Mouse (Mus musculus): ENCODE measurements around the gene Tecta. TPM values are rescaled to one million over a fixed set of nuclear protein-coding genes. Genes with fewer than 3 reads are reported as not detected.
A peak's percentile ranks its signal among the peaks of the same experiment; 100 is the strongest.

Gene Tecta
- total RNA-seq, 1 experiment from 2014 or later: not detected

DNA sequence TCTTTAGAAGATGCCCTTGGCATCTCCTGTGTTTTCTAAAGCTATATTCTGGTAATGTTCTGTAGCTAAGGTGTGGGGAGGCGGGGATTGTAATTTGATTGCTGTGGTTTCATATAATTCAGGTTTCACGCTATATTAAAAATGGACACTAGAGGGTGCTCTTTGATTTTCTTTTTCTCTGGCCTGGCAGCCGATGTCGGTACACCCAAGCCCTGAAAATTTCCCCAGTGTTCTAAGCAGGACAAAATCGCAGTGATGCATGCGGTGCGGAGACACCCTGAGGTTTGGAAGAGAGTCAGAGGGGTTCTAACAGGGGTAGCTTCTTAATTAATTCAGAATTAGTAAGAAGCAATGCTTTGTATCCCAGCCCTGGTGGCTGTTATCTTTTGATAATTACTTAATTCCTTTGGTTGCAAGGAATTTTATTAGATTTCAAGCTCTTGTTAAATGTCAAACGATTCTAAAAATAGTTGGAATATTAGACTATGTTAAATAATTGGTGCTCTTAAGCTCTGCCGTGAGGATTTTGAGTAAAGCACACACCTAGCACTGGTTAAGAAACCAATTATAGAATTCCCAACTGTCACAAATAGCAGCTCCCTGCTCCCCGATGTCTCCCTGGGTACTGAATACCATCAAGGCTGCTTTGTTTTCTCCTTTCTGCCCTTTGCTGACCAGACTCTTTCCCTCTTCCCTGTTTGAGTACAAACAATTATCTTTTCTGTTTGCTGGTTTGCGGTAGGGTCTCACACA lies 72.9 kb downstream of the Tecta start:
- peak; percentile 61; the same call in 1 of the 2 replicates for ATAC-seq (ENCODE audit: extremely low read depth, insufficient number of reproducible peaks, low FRiP score, poor library complexity, severe bottlenecking)

DNA sequence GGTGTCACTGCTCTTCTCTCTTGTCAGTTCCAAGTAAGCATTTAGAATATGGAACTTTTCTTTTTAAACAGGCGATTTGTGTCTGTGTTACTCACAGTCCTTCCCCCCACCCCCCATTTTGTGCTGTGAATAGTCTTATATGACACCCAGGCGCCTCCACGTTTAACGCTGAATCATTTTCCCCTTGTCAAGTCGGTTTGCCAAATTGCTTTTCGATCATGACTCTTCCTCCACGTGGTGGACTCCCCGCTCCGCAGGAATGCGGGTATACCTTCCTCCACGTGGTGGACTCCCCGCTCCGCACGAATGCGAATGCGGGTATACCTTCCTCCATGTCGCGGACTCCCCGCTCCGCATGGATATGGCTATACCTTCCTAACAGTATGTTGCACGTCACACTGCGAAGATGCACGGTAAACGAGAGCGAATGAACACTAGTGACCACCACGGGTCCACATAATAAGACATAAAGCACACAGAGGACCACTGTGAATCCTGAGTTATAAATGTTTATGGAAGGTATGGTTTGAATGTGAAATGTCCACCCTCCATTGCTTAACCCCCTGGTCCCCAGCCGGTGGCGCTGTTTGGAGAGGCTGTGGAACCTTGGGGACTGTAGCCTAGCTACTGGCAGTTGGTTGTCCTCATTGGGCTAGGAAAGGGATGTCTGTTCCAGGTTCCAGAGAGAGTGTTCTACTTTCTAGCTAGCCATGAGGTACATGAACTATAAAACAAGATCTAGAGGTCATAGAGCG lies 74.9 kb downstream of the Tecta start:
- no peak for ATAC-seq (ENCODE audit: extremely low read depth, insufficient number of reproducible peaks, low FRiP score, poor library complexity, severe bottlenecking)

DNA sequence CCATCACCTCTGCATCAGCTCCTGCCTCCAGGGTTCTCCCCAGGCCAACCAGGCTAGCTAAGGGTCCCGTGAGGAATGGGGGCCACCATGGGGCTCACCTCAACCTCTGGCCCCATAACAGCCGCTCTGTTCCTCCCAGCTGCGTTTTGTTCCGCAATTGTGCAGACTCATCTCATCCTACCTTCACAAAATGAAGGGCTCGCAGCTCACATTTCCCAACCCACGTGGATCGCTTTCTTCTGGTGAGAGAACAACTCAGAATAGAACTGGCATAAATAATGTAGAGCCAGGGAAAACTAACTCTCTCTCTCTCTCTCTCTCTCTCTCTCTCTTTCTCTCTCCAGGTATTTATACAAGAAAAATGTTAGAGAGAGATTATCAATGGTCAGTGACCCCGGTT lies 76.5 kb downstream of the Tecta start:
- ATAC-seq (ENCODE audit: extremely low read depth, insufficient number of reproducible peaks, low FRiP score, poor library complexity, severe bottlenecking): no peak

GRCm38 (mm10) chr9:42321442-42321841 lies 78.3 kb downstream of the Tecta start:
- no peak for ATAC-seq (ENCODE audit: extremely low read depth, insufficient number of reproducible peaks, low FRiP score, poor library complexity, severe bottlenecking)

- ATAC-seq (ENCODE audit: extremely low read depth, insufficient number of reproducible peaks, low FRiP score, poor library complexity, severe bottlenecking): no peak
Observed at GRCm38 (mm10) chr9:42320616-42321015, 79.1 kb downstream of the Tecta start.

DNA sequence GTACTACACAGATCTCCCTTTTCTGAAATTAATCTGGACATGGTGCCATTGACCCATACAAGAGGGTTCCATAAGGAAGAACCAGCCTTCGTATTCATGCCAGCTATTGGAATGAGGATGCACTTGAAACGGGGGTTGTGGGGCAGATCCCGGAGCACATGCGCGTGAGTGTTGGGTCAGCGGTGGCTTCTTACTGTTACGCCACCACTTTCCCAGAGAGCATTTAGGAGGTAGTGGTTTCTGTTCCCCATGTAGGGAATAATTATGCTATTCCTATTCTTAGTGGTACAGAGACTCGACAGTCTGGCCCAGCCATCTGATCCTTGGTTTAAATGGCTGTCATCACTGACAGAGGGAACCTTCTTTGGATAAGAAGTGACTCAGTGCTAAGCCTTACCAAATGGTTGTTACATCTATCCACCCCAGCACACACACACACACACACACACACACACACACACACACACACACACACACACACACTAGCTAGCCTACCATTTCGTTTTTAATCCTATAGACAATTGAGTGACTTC lies 81.2 kb downstream of the Tecta start:
- ATAC-seq (ENCODE audit: extremely low read depth, insufficient number of reproducible peaks, low FRiP score, poor library complexity, severe bottlenecking): no peak

GRCm38 (mm10) chr9:42317337-42317736 lies 82.4 kb downstream of the Tecta start:
- no peak for ATAC-seq (ENCODE audit: extremely low read depth, insufficient number of reproducible peaks, low FRiP score, poor library complexity, severe bottlenecking)

DNA sequence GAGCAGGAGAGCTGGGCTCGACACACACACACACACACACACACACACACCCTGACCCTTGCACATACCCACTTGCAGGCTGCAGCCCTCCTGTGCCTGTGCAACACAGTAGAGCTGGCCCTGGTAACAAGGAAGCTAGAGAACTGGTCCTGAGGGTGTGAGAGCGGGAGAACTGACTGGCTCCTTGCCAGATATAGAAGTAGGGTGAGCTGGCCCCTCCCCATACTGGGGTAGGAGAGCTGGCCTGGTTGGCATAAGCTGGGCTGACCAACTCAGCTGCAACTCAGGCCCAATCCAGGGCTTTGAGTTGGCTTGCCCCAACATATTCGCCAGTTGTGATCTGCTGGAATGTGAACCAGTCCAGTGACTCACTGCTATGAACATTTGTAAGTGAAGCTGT lies 83.9 kb downstream of the Tecta start:
- ATAC-seq (ENCODE audit: extremely low read depth, insufficient number of reproducible peaks, low FRiP score, poor library complexity, severe bottlenecking): no peak

DNA sequence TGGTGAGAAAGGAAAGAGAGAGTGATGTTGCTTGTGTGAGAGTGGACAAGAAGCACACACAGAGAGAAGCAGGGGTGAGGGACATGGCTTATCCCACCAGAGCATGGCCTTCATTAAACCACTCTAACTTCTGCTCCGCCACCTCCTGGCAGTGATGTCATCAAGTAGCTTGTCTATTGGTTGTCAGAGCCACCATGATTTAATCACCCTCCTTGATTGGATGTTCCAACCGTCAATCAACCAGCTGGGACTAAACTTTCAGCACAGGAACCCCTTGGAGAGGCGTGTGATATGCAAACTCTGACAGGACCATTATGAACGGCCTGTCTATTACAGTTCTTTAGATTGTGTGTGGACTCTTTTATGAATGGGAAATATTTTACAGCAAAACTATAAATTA lies 84.8 kb downstream of the Tecta start:
- peak; percentile 56; the same call in 1 of the 2 replicates for ATAC-seq (ENCODE audit: extremely low read depth, insufficient number of reproducible peaks, low FRiP score, poor library complexity, severe bottlenecking)

DNA sequence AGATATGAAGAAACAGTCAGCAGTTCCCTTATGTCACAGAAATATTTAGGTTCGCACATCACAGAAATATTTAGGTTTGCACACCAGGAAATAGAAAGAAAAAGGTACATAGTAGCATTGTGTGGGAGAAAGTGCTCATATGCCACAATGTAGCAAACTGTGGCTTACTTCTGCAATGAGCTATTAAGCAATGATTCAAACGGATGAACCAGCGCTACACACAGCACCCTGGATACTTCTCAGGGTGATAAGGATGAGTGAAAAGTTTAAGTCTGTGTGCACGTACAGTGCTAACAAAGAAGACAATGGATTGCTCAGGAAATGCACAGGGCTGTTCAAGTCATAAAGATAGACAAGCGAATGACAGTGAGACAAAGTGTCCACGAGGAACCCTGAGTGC lies 85.3 kb downstream of the Tecta start:
- ATAC-seq (ENCODE audit: extremely low read depth, insufficient number of reproducible peaks, low FRiP score, poor library complexity, severe bottlenecking): peak; percentile 22; the same call in 1 of the 2 replicates

- ATAC-seq (ENCODE audit: extremely low read depth, insufficient number of reproducible peaks, low FRiP score, poor library complexity, severe bottlenecking): no peak
Observed at GRCm38 (mm10) chr9:42313872-42314271, 85.9 kb downstream of the Tecta start.

GRCm38 (mm10) chr9:42311311-42311710 lies 88.4 kb downstream of the Tecta start:
- no peak for ATAC-seq (ENCODE audit: extremely low read depth, insufficient number of reproducible peaks, low FRiP score, poor library complexity, severe bottlenecking)

DNA sequence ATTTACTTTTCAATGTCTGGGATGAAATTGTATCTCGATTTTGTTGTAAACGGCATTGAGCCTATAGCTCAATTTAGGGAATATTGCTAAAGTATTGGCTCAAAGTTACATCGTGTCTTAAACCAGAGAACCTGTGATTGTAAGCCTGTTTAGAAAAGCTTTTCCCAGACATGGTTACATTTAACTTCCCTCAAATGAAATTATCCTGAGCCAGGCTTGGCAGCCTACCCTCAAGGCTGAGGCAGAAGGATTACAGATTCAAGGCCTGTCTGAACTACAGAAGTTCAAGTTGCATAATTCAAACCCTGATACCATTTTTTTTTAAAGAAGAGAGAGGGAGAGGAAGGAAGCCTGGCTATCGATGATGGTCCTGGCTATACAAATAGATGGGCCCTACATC lies 95.8 kb downstream of the Tecta start:
- ATAC-seq (ENCODE audit: extremely low read depth, insufficient number of reproducible peaks, low FRiP score, poor library complexity, severe bottlenecking): no peak

DNA sequence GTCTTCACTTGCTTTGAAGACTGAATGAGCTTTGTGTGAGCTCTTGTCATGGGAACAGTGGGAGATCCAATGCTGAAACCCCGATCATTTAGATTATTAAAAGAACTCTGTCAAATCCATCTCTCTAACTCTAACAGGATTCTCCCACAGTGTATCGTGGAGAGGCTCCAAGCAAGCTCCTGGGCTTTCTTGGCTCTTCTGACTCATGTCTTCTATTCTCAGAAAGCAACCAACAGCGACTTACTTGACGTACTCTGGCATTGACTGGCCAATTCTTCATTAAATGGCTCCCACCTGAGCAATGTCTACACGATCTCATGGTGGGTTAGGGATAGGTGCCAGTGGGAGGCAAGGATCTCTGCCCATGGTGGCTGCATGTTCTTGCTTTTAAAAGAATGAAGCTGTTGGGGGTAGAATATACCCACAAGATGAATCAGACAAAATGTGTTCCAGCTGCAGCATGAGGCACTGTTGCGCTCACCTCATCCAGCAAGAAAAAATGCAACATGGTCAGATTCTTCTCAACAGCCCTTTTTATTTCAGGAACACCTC lies 98.6 kb downstream of the Tecta start:
- no peak for ATAC-seq (ENCODE audit: extremely low read depth, insufficient number of reproducible peaks, low FRiP score, poor library complexity, severe bottlenecking)

GRCm38 (mm10) chr9:42296297-42296922 lies 103.3 kb downstream of the Tecta start:
- peak; percentile 87 for ATAC-seq (ENCODE audit: extremely low read depth, insufficient number of reproducible peaks, low FRiP score, poor library complexity, severe bottlenecking)

DNA sequence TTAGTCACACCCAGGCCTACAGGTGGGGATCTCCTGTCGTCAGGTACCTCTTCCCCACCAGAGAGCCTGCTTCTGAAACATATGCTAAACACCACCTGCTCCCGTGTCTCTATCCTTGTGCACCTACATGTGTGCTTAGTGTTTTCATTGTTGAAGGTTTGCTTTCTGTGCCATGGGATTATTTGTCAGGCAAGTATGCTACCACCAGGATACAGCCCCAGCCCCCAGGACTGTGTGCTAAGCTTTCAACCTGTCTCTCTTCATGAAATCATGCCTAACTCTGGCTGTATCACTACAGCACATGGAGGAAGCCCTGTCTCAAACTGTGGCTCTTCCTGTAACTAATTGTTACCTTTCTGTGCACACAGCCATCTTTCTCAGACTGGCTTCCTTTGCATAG lies 105.6 kb downstream of the Tecta start:
- ATAC-seq (ENCODE audit: extremely low read depth, insufficient number of reproducible peaks, low FRiP score, poor library complexity, severe bottlenecking): no peak

GRCm38 (mm10) chr9:42293596-42293995 lies 106.1 kb downstream of the Tecta start:
- ATAC-seq (ENCODE audit: extremely low read depth, insufficient number of reproducible peaks, low FRiP score, poor library complexity, severe bottlenecking): no peak

DNA sequence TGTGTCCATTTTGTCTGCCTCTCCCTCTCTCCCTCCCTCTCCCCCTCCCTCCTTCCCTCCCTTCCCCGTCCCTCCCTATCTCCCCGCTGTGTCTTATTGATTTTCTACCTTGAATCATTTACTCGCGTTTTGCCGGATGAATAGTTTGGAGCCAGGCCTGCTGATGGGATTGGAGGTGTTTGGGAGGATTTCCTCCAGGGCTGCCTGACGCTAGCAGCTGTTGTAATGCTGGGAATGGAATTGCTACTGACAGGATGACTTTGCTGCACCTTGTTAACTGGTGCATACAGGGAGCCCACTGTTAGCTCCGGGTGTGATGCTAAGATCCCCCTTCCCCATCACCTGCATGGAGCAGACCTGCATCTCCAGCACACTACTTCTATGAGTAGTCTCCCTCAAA lies 106.7 kb downstream of the Tecta start:
- ATAC-seq (ENCODE audit: extremely low read depth, insufficient number of reproducible peaks, low FRiP score, poor library complexity, severe bottlenecking): no peak

- peak; percentile 44; the same call in 1 of the 2 replicates for ATAC-seq (ENCODE audit: extremely low read depth, insufficient number of reproducible peaks, low FRiP score, poor library complexity, severe bottlenecking)
Observed at GRCm38 (mm10) chr9:42279676-42280075, 120.1 kb downstream of the Tecta start.

All from neutrophil, adult 5-6 weeks (primary cell).